Mouse (Mus musculus) liver, adult (tissue): ENCODE data around the gene Olfr1282.

ENCODE experiments used
- GATA4 ChIP-seq: IDR thresholded peaks from 2 replicates; pipeline ENCODE4 v1.6.1; 2014; ENCODE audit warnings: mild to moderate bottlenecking, low read length; ENCODE audit not compliant: insufficient replicate concordance

Gene Olfr1282

GRCm38 (mm10) chr2:111335976-111336375 lies at the start of gene Olfr1282:
TSS of gene Olfr1282 (minus strand) at chr2:111336076.
- no peak for TF ChIP-seq GATA4

GRCm38 (mm10) chr2:111375222-111375621 lies 39.3 kb upstream of the Olfr1282 start, which contains the start of gene Olfr1284:
TSS of gene Olfr1284 (plus strand) at chr2:111375522.
- TF ChIP-seq GATA4: no peak

- no peak for TF ChIP-seq GATA4
These were observed 30.6 kb upstream of the Olfr1282 start, which contains the start of gene Olfr1283 for GRCm38 (mm10) chr2:111366490-111366889. TSS of gene Olfr1283 (plus strand) at chr2:111366790.

- no peak for TF ChIP-seq GATA4
These were observed 9.7 kb downstream of the Olfr1282 start, which contains the start of gene Olfr1281 for GRCm38 (mm10) chr2:111326220-111326619. TSS of gene Olfr1281 (plus strand) at chr2:111326520.

GRCm38 (mm10) chr2:111313717-111314116 lies 22.2 kb downstream of the Olfr1282 start, which contains the start of gene Olfr1280:
TSS of gene Olfr1280 (plus strand) at chr2:111314017.
- no peak for TF ChIP-seq GATA4

- no peak for TF ChIP-seq GATA4
These were observed 35.5 kb downstream of the Olfr1282 start, which contains the start of gene Olfr1279 for GRCm38 (mm10) chr2:111300374-111300773. TSS of gene Olfr1279 (plus strand) at chr2:111300635.

- no peak for TF ChIP-seq GATA4
These were observed 37.3 kb downstream of the Olfr1282 start for GRCm38 (mm10) chr2:111298541-111298940.

- TF ChIP-seq GATA4: no peak
These were observed 46.0 kb downstream of the Olfr1282 start, which contains the start of gene Olfr1278 for GRCm38 (mm10) chr2:111289836-111290235. TSS of gene Olfr1278 (plus strand) at chr2:111290136.
